Mouse (Mus musculus) forebrain, embryonic 16.5 days (tissue): ENCODE results near the gene Olfr316. TPM values are rescaled to one million over a fixed set of nuclear protein-coding genes. Genes with fewer than 3 reads are reported as not detected.

Experiments
- ATAC-seq: fragments of 200-750 bp; cut with Nextera tagmentation; 2 replicates; pipeline ENCODE4 v1.8.0; 2017; ENCODE audit warnings: mild to moderate bottlenecking, moderate library complexity
- H3K27ac ChIP-seq: fragments of 300-500 bp; sonication (generic); 2 replicates; pipeline ENCODE4 v1.5.1; 2014; ENCODE audit warnings: low read length, control low read depth
- H3K27me3 ChIP-seq: fragments of 300-500 bp; sonication (generic); replicated peaks from 2 replicates; pipeline ENCODE4 v1.6.1; 2014; ENCODE audit warnings: low read length; ENCODE audit not compliant: control insufficient read depth, insufficient read depth
- H3K36me3 ChIP-seq: fragments of 300-500 bp; sonication (generic); 2 replicates; pipeline ENCODE4 v1.6.1; 2014; ENCODE audit not compliant: control insufficient read depth, insufficient read depth
- H3K4me1 ChIP-seq: fragments of 300-500 bp; sonication (generic); replicated peaks from 2 replicates; pipeline ENCODE4 v1.6.1; 2014; ENCODE audit warnings: low read length; ENCODE audit not compliant: control insufficient read depth, insufficient read depth
- H3K4me2 ChIP-seq: fragments of 300-500 bp; sonication (generic); 2 replicates; pipeline ENCODE4 v1.6.1; 2014; ENCODE audit warnings: mild to moderate bottlenecking, low read length, control low read depth
- H3K4me3 ChIP-seq: fragments of 300-500 bp; sonication (generic); replicated peaks from 2 replicates; pipeline ENCODE4 v1.5.1; 2014; ENCODE audit warnings: mild to moderate bottlenecking, low read length, control low read depth
- H3K9ac ChIP-seq: fragments of 300-500 bp; sonication (generic); replicated peaks from 2 replicates; pipeline ENCODE4 v1.6.1; 2014; ENCODE audit warnings: low read depth, low read length, control low read depth
- H3K9me3 ChIP-seq: fragments of 300-500 bp; sonication (generic); 2 replicates; pipeline ENCODE4 v1.6.1; 2016; ENCODE audit warnings: low read length; ENCODE audit not compliant: control insufficient read depth
- WGBS: fragments of 180-500 bp; shearing (Covaris S2); extraction: QIAGEN DNeasy Blood & Tissue Kit; methylation state at CpG from one replicate; pipeline ENCODE4 v1.1.7; 2014; 5-methylcytosine and 5-hydroxymethylcytosine counted together
- polyA plus RNA-seq: library from polyadenylated mRNA; unstranded; fragments of >200 nt; fragmentation: Nextera tagmentation; extraction: Ambion mirVana; gene quantifications from 2 replicates; pipeline ENCODE4 v1.2.1, GENCODE M21; 2015

The Olfr316 gene
- polyA plus RNA-seq, 1 experiment from 2014 or later, result not detected

DNA sequence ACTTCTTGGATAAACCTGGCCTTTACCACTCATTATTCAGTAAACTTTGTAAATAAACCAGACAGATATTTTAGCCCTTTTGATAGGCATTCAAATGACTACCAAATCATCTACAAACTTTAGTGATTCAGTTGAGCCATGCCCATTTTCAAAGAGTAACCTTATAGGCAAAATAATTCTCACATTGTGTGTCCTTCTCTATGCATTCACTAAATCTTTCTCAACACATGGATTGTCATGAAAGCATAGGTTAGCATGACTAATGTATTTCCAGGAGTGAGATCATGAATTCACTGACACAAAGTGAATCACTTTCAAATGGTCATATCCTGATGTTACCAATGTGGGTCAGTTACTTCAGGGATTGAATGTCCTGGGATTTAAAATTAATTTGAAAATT lies 20.4 kb downstream of the Olfr316 start, which contains the start of gene Olfr315:
Gene Olfr315 (plus strand): TSS at position 301 of the 400 bp plus-strand sequence.
- no peak for ATAC-seq
- H3K9ac ChIP-seq, result no peak within 1 kb of the TSS
- H3K27ac ChIP-seq, result no peak within 1 kb of the TSS
- no peaks in the 10 kb centered on the region for H3K36me3 ChIP-seq
- H3K9me3 ChIP-seq, result no peaks in the 10 kb centered on the region
- no peak within 1 kb of the TSS for H3K4me2 ChIP-seq
- H3K27me3 ChIP-seq, result no peaks in the 10 kb centered on the region
- no peaks in the 10 kb centered on the region for H3K4me1 ChIP-seq
- H3K4me3 ChIP-seq, result no peak within 1 kb of the TSS

DNA sequence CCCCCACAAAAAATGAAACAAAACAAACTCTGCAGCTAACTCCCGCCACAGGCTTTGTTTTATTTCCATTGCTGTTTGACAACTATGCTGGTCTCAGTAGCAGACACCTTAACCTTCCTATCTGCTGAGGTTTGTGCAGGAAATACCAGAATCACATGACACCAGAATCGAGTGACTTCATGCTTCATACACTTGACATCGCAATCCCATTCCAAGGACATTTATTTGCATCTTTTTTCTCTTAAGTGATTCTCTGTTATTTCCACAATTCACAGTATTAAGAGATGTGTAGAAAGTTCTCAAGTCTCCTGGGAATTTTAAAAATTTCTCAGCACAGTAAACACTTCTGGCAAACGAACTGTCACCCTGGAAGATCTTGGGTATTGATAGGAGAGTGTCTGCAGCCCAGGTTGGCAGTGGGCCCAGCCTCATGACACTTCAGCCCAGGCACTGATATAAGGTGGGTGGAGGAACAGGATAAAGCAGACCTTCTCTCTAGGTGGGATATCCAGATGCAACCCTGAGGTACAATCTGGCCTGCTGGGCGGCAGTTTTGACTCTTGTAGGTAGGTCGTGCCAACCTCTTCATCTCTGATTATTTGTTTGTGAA lies 30.1 kb downstream of the Olfr316 start, which contains the start of gene Olfr314:
Gene Olfr314 (plus strand): TSS at position 473 of the 610 bp plus-strand sequence.
- H3K9me3 ChIP-seq, result no peaks in the 10 kb centered on the region
- H3K4me1 ChIP-seq, result no peaks in the 10 kb centered on the region
- no peak within 1 kb of the TSS for H3K27ac ChIP-seq
- ATAC-seq, result no peak
- no peaks in the 10 kb centered on the region for H3K27me3 ChIP-seq
- H3K9ac ChIP-seq, result no peak within 1 kb of the TSS
- 80% methylated on average over 6 of the region's 6 CpGs for WGBS
- no peak within 1 kb of the TSS for H3K4me2 ChIP-seq
- no peaks in the 10 kb centered on the region for H3K36me3 ChIP-seq
- H3K4me3 ChIP-seq, result no peak within 1 kb of the TSS

DNA sequence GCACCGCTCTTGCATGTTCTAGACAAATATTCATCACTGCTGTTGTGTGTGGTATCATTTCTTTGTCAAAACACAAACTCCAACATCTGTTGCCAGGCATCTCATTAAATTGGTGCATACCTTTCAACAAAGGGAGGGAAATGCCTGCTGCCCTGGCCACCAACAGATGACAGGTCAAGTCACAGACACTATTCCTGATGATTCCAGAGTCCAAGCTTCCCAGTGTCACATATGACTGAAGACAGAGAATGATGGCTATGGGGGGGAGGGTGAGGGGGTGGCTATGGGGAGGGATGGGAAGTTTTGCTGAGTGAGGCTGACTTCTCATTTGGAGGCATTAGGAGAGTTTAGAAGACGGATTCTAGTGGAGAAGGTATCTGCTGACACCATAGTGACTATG lies 31.6 kb downstream of the Olfr316 start:
- Histone ChIP-seq H3K4me1 (no peaks in the 10 kb centered on the region; the same call in 1 of the 2 replicates), H3K4me2 (no peak overlapping the region), H3K27ac (no peak overlapping the region), H3K27me3 (no peaks in the 10 kb centered on the region), H3K36me3 (no peaks in the 10 kb centered on the region), H3K4me3 (no peak overlapping the region), H3K9me3 (no peaks in the 10 kb centered on the region), H3K9ac (no peak overlapping the region)
- ATAC-seq, result no peak
- WGBS, result 82% methylated on average over 2 of the region's 2 CpGs

DNA sequence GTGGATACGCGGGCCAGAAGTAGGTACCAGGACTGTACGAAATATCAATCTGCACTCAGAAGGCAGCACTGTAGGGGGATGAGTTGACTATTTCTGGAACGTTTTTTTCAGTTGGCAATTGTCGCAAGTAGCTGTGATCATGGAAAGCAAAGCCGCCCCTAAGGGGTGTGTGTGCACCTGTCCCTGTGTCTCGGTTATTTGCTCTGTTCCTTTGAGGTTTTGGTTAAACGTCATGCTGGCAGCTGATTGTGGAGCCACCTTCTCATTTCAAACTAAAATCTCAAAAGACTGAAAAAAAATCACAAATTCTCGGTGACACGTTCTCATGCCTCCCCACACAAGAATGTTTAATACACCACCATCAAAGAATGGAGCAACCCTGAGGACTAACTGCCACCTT lies 35.1 kb downstream of the Olfr316 start:
- 89% methylated on average over 10 of the region's 10 CpGs for WGBS
- Histone ChIP-seq H3K9ac (no peak overlapping the region), H3K4me3 (no peak overlapping the region), H3K9me3 (no peaks in the 10 kb centered on the region), H3K4me1 (no peaks in the 10 kb centered on the region; the same call in 1 of the 2 replicates), H3K27ac (no peak overlapping the region), H3K36me3 (no peaks in the 10 kb centered on the region), H3K4me2 (no peak overlapping the region), H3K27me3 (no peaks in the 10 kb centered on the region)
- ATAC-seq, result no peak

DNA sequence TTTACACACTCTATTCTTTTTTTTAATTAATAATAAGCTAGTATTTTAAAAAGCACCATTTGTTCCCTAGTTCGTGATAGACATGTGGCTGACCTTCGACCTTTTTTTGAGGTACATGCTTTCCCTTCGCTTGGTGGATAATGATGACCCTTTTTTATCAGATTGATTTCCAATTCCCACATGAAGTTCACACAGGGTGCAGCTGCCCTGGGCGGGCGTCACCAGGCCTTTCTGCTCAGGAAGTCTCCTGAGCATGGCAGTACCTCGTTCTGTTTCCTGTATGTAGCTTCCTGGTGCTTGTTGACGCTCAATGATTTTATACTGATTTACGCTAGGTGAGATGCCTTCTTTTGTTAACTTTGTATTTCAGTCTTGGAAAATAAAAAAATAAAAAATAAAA lies 35.8 kb downstream of the Olfr316 start:
- ATAC-seq, result no peak
- Histone ChIP-seq H3K4me1 (no peaks in the 10 kb centered on the region; the same call in 1 of the 2 replicates), H3K27ac (no peak overlapping the region), H3K4me2 (no peak overlapping the region), H3K27me3 (no peaks in the 10 kb centered on the region), H3K9me3 (no peaks in the 10 kb centered on the region), H3K9ac (no peak overlapping the region), H3K36me3 (no peaks in the 10 kb centered on the region), H3K4me3 (no peak overlapping the region)
- 88% methylated on average over 8 of the region's 8 CpGs for WGBS

DNA sequence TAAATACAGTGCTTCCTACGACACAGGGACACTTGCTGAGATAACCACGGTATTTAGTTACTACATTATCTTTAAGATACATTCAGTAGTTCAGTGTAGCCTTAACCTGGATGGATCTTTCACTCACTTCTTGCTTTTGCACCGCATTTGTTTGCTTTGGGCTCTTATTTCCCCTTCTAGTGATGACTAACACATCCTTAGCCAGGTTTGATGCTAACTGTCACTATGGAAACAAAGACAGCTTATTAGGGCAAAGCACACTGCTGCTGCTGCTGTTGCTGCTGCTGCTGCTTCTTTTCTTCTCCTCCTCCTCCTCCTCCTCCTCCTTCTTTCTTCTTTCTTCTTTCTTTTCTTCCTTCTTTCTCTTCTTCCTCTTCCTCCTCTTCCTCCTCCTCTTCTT lies 37.0 kb downstream of the Olfr316 start:
- no peak overlapping the region for H3K9ac ChIP-seq
- WGBS, result 20% methylated on average over 3 of the region's 3 CpGs
- H3K4me2 ChIP-seq, result no peak overlapping the region
- H3K27ac ChIP-seq, result no peak overlapping the region
- H3K9me3 ChIP-seq, result no peaks in the 10 kb centered on the region
- H3K4me3 ChIP-seq, result no peak overlapping the region
- H3K27me3 ChIP-seq, result no peaks in the 10 kb centered on the region
- no peaks in the 10 kb centered on the region; the same call in 1 of the 2 replicates for H3K4me1 ChIP-seq
- ATAC-seq, result no peak
- H3K36me3 ChIP-seq, result no peaks in the 10 kb centered on the region

DNA sequence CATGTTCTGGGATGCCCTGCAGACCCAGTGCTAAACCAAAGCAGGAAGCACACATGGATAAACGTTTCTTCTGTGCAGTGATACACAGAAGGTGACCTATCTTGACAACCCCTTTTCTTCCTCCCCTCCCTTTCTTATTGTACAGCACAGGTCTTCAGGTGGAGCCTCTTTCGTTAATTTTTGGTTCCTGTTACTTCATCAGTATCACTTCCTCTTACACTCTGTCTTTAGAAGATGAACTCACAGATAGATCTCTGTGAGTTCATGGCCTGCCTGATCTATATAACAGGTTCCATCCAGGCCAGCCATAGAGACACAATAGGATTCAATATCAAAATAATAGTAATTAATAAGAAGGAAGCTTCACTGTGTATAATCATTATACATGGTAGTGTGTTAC lies 37.5 kb downstream of the Olfr316 start:
- H3K9me3 ChIP-seq, result no peaks in the 10 kb centered on the region
- no peaks in the 10 kb centered on the region; the same call in 1 of the 2 replicates for H3K4me1 ChIP-seq
- no peaks in the 10 kb centered on the region for H3K27me3 ChIP-seq
- ATAC-seq, result no peak
- no peak overlapping the region for H3K27ac ChIP-seq
- no peak overlapping the region for H3K4me2 ChIP-seq
- H3K9ac ChIP-seq, result no peak overlapping the region
- WGBS, result 56% methylated on average over 2 of the region's 2 CpGs
- H3K4me3 ChIP-seq, result no peak overlapping the region
- H3K36me3 ChIP-seq, result no peaks in the 10 kb centered on the region

DNA sequence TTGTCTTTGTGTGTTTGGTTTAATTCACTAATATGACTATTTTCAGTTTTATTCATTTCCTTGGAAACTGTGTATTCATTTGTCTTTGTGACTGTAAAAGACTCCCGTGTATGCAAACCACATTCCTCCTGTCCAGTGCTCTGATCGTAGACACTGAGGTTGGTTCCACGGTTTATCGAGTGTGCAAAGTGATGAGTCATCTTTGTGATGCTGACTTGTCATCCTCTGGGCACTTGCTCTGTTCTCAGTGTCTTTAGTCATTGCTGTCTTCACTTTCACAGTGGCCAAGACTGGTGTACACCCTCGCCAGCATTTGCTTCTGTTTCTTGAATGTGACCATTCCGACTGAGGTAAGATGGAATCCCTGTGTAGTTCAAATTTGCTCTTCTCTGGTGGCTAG lies 38.1 kb downstream of the Olfr316 start:
- ATAC-seq, result no peak
- WGBS, result 87% methylated on average over 6 of the region's 6 CpGs
- no peak overlapping the region for H3K4me2 ChIP-seq
- H3K4me3 ChIP-seq, result no peak overlapping the region
- H3K9ac ChIP-seq, result no peak overlapping the region
- H3K9me3 ChIP-seq, result no peaks in the 10 kb centered on the region
- H3K36me3 ChIP-seq, result no peaks in the 10 kb centered on the region
- H3K4me1 ChIP-seq, result no peaks in the 10 kb centered on the region; the same call in 1 of the 2 replicates
- no peak overlapping the region for H3K27ac ChIP-seq
- H3K27me3 ChIP-seq, result no peaks in the 10 kb centered on the region

DNA sequence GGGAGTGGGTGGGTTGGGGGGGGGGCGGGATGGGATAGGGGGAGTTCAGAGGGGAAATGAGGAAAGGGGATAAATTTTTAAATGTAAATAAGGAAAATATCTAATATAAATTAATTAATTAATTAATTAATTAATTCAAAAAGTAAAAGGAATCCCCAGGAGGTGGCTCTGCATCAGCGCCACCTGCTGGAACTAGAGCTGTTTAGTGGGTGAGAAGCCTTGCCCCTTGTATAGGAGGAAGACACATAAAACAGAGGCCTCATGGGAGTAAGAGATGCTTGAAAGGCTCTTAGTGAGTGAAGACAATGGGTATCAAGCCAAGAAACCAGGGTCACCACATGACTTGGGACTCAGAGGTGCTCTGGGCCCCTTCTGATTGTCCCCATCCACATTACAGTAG lies 43.3 kb downstream of the Olfr316 start:
- ATAC-seq, result no peak
- Histone ChIP-seq H3K4me3 (no peak overlapping the region), H3K4me2 (no peak overlapping the region), H3K9ac (no peak overlapping the region), H3K4me1 (no peaks in the 10 kb centered on the region), H3K27me3 (no peaks in the 10 kb centered on the region), H3K9me3 (no peaks in the 10 kb centered on the region), H3K27ac (no peak overlapping the region), H3K36me3 (no peaks in the 10 kb centered on the region)
- WGBS, result 86% methylated on average over 2 of the region's 2 CpGs

DNA sequence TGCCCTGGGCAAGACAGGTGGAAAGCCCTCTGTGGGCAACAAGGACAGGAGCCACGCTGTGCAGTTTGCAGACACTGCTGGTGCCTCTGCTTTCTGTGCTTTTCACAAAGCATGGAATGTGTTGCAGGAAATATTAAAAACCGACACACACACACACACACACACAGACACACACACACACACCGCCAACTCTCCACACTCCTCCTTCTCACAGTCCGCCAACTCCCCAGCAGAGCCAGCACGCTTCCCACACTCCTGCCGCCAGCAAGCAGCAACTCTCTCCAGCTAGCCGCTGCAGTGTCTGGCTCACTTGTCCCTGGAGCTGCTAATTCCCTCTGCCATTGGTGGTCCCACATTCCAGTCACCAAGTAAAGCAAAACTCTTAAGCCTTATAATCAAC lies 44.3 kb downstream of the Olfr316 start:
- H3K9me3 ChIP-seq, result no peaks in the 10 kb centered on the region
- 73% methylated on average over 7 of the region's 7 CpGs for WGBS
- no peak overlapping the region for H3K4me3 ChIP-seq
- H3K27me3 ChIP-seq, result no peaks in the 10 kb centered on the region
- peaks cover 5% of the 10 kb centered on the region; the same call in 1 of the 2 replicates for H3K4me1 ChIP-seq
- ATAC-seq, result no peak
- H3K9ac ChIP-seq, result no peak overlapping the region
- H3K27ac ChIP-seq, result no peak overlapping the region
- no peak overlapping the region for H3K4me2 ChIP-seq
- no peaks in the 10 kb centered on the region for H3K36me3 ChIP-seq
